Mouse (Mus musculus): ENCODE results near the gene Fancd2os. TPM values are rescaled to one million over a fixed set of nuclear protein-coding genes. Genes with fewer than 3 reads are reported as not detected.

The Fancd2os gene
- polyA plus RNA-seq, 1 experiment from 2014 or later, result 0.14 TPM

- DNase-seq, result no peak
- H3K4me1 ChIP-seq (ENCODE audit: insufficient read depth), result no peaks in the 10 kb centered on the region
- H3K9me3 ChIP-seq (ENCODE audit: low read length), result no peaks in the 10 kb centered on the region
- no peak for TF ChIP-seq CTCF (IDR thresholded peaks at IDR 0.05; ENCODE audit: low read depth)
- TF ChIP-seq EP300 (IDR thresholded peaks at IDR 0.05; ENCODE audit: low read depth), result no peak
- H3K9ac ChIP-seq (replicated peaks), result no peak overlapping the region
- no peaks in the 10 kb centered on the region for H3K27me3 ChIP-seq (ENCODE audit: insufficient read depth, low read length)
- peaks cover 13% of the 10 kb centered on the region for H3K36me3 ChIP-seq (replicated peaks; ENCODE audit: insufficient read depth, low read length)
- WGBS (ENCODE audit: insufficient replicate concordance), result 89% methylated on average over 3 of the region's 3 CpGs
- no peak overlapping the region for H3K4me3 ChIP-seq (ENCODE audit: low read depth, low read length)
- no peak overlapping the region for H3K4me2 ChIP-seq (ENCODE audit: low read depth, low read length)
- ATAC-seq, result no peak
- no peak overlapping the region for H3K27ac ChIP-seq (ENCODE audit: low read depth)
These were observed 21.2 kb downstream of the Fancd2os start for GRCm38 (mm10) chr6:113579306-113579705.

GRCm38 (mm10) chr6:113576044-113576443 lies 24.5 kb downstream of the Fancd2os start:
- H3K27me3 ChIP-seq (ENCODE audit: insufficient read depth, low read length), result no peaks in the 10 kb centered on the region
- no peak overlapping the region for H3K9ac ChIP-seq (replicated peaks)
- no peaks in the 10 kb centered on the region for H3K9me3 ChIP-seq (ENCODE audit: low read length)
- H3K4me1 ChIP-seq (ENCODE audit: insufficient read depth), result no peaks in the 10 kb centered on the region
- H3K27ac ChIP-seq (ENCODE audit: low read depth), result no peak overlapping the region
- peaks cover 23% of the 10 kb centered on the region for H3K36me3 ChIP-seq (replicated peaks; ENCODE audit: insufficient read depth, low read length)
- ATAC-seq, result no peak
- no peak for TF ChIP-seq CTCF (IDR thresholded peaks at IDR 0.05; ENCODE audit: low read depth)
- no peak for TF ChIP-seq EP300 (IDR thresholded peaks at IDR 0.05; ENCODE audit: low read depth)
- no peak overlapping the region for H3K4me3 ChIP-seq (ENCODE audit: low read depth, low read length)
- 97% methylated on average over 6 of the region's 6 CpGs for WGBS (ENCODE audit: insufficient replicate concordance)
- no peak for DNase-seq
- H3K4me2 ChIP-seq (ENCODE audit: low read depth, low read length), result no peak overlapping the region

GRCm38 (mm10) chr6:113564557-113564956 lies 36.0 kb downstream of the Fancd2os start:
- TF ChIP-seq EP300 (IDR thresholded peaks at IDR 0.05; ENCODE audit: low read depth) (no peak), CTCF (IDR thresholded peaks at IDR 0.05; ENCODE audit: low read depth) (no peak)
- Histone ChIP-seq H3K36me3 (replicated peaks; ENCODE audit: insufficient read depth, low read length) (0 out of 2 replicates have a peak, but pooled peaks cover 6% of the 10 kb centered on the region), H3K9ac (replicated peaks) (no peak overlapping the region), H3K4me3 (ENCODE audit: low read depth, low read length) (no peak overlapping the region), H3K4me1 (ENCODE audit: insufficient read depth) (no peaks in the 10 kb centered on the region), H3K4me2 (ENCODE audit: low read depth, low read length) (no peak overlapping the region), H3K27me3 (ENCODE audit: insufficient read depth, low read length) (no peaks in the 10 kb centered on the region), H3K27ac (ENCODE audit: low read depth) (no peak overlapping the region), H3K9me3 (ENCODE audit: low read length) (no peaks in the 10 kb centered on the region)
- ATAC-seq (no peak), DNase-seq (no peak)
- 86% methylated on average over 1 of the region's 1 CpGs for WGBS (ENCODE audit: insufficient replicate concordance)

DNA sequence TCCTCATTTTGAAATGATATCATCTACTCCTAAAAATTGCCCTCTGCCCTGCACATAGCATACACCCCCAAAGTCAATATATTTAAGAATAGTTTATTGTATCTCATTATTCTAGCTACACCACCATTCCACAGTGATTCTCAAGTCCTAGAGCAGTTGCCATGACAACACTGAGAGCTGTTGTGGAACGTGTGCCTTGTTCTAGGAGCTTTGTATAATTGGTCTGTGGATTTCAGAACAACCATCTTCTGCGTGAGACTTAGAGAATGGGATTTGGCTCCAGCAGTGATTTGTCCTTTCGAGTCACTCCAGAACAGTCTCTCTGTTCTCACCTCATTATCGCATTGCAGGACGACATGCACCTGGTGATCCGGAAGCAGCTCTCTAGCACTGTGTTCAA lies 40.8 kb downstream of the Fancd2os start:
- WGBS (ENCODE audit: insufficient replicate concordance), result 89% methylated on average over 6 of the region's 6 CpGs
- Histone ChIP-seq H3K27me3 (ENCODE audit: insufficient read depth, low read length) (no peaks in the 10 kb centered on the region), H3K36me3 (replicated peaks; ENCODE audit: insufficient read depth, low read length) (0 out of 2 replicates have a peak, but pooled peaks cover 6% of the 10 kb centered on the region), H3K9me3 (ENCODE audit: low read length) (no peaks in the 10 kb centered on the region), H3K4me2 (ENCODE audit: low read depth, low read length) (no peak overlapping the region), H3K4me3 (ENCODE audit: low read depth, low read length) (no peak overlapping the region), H3K27ac (ENCODE audit: low read depth) (no peak overlapping the region), H3K4me1 (ENCODE audit: insufficient read depth) (no peaks in the 10 kb centered on the region), H3K9ac (replicated peaks) (no peak overlapping the region)
- DNase-seq (no peak), ATAC-seq (no peak)
- TF ChIP-seq EP300 (IDR thresholded peaks at IDR 0.05; ENCODE audit: low read depth) (no peak), CTCF (IDR thresholded peaks at IDR 0.05; ENCODE audit: low read depth) (no peak)

Other genes with a start within 250 kb of the Fancd2os start
- gene Tada3, start 222.8 kb downstream of the Fancd2os start, polyA plus RNA-seq (2015; fragmentation: Nextera tagmentation; extraction: Ambion mirVana), result 11.1 and 11.9 TPM in 2 replicates
- 188 and 198 TPM in 2 replicates for gene Arpc4, start 222.6 kb downstream of the Fancd2os start, polyA plus RNA-seq (2015; fragmentation: Nextera tagmentation; extraction: Ambion mirVana)
- 0.38 and 0.83 TPM in 2 replicates for gene Ttll3, start 211.5 kb downstream of the Fancd2os start, polyA plus RNA-seq (2015; fragmentation: Nextera tagmentation; extraction: Ambion mirVana)
- 17.1 and 20.5 TPM in 2 replicates for gene Rpusd3, start 181.4 kb downstream of the Fancd2os start, polyA plus RNA-seq (2015; fragmentation: Nextera tagmentation; extraction: Ambion mirVana)
- 5.9 and 8.2 TPM in 2 replicates for gene Cidec, start 165.0 kb downstream of the Fancd2os start, polyA plus RNA-seq (2015; fragmentation: Nextera tagmentation; extraction: Ambion mirVana)
- 49.2 and 49.9 TPM in 2 replicates for gene Jagn1, start 158.1 kb downstream of the Fancd2os start, polyA plus RNA-seq (2015; fragmentation: Nextera tagmentation; extraction: Ambion mirVana)
- gene Il17re, start 142.2 kb downstream of the Fancd2os start, polyA plus RNA-seq (2015; fragmentation: Nextera tagmentation; extraction: Ambion mirVana), result 0.26 and 0.49 TPM in 2 replicates
- gene Il17rc, start 129.3 kb downstream of the Fancd2os start, polyA plus RNA-seq (2015; fragmentation: Nextera tagmentation; extraction: Ambion mirVana), result 12.9 and 13.1 TPM in 2 replicates
- gene Creld1, start 117.4 kb downstream of the Fancd2os start, polyA plus RNA-seq (2015; fragmentation: Nextera tagmentation; extraction: Ambion mirVana), result 13.8 and 14.0 TPM in 2 replicates
- gene Prrt3, start 98.8 kb downstream of the Fancd2os start, polyA plus RNA-seq (2015; fragmentation: Nextera tagmentation; extraction: Ambion mirVana), result 0.13 and 0.14 TPM in 2 replicates
- 42.1 and 43.0 TPM in 2 replicates for gene Emc3, start 69.1 kb downstream of the Fancd2os start, polyA plus RNA-seq (2015; fragmentation: Nextera tagmentation; extraction: Ambion mirVana)
- 3.1 and 4.5 TPM in 2 replicates for gene Fancd2, start 69.0 kb downstream of the Fancd2os start, polyA plus RNA-seq (2015; fragmentation: Nextera tagmentation; extraction: Ambion mirVana)
- gene Brk1, start 4.1 kb upstream of the Fancd2os start, polyA plus RNA-seq (2015; fragmentation: Nextera tagmentation; extraction: Ambion mirVana), result 88.5 and 88.9 TPM in 2 replicates
- gene Vhl, start 23.2 kb upstream of the Fancd2os start, polyA plus RNA-seq (2015; fragmentation: Nextera tagmentation; extraction: Ambion mirVana), result 10.0 and 12.9 TPM in 2 replicates
- 9.2 and 10.8 TPM in 2 replicates for gene Irak2, start 37.8 kb upstream of the Fancd2os start, polyA plus RNA-seq (2015; fragmentation: Nextera tagmentation; extraction: Ambion mirVana)
- gene Tatdn2, start 96.3 kb upstream of the Fancd2os start, polyA plus RNA-seq (2015; fragmentation: Nextera tagmentation; extraction: Ambion mirVana), result 0.62 and 0.83 TPM in 2 replicates
- 0.70 TPM in 1 of 2 replicates, not detected in the other for gene Ghrl, start 119.2 kb upstream of the Fancd2os start, polyA plus RNA-seq (2015; fragmentation: Nextera tagmentation; extraction: Ambion mirVana)
- gene Sec13, start 140.0 kb upstream of the Fancd2os start, polyA plus RNA-seq (2015; fragmentation: Nextera tagmentation; extraction: Ambion mirVana), result 102 and 110 TPM in 2 replicates